Mouse (Mus musculus): ENCODE results near the gene Acsf3. TPM values are rescaled to one million over a fixed set of nuclear protein-coding genes. Genes with fewer than 3 reads are reported as not detected.

The Acsf3 gene
- total RNA-seq, 1 experiment from 2014 or later = 15.1 TPM

GRCm38 (mm10) chr8:122793375-122794174 lies 18.3 kb downstream of the Acsf3 start:
- ATAC-seq (replicated peaks in 1 of 2; ENCODE audit: insufficient read depth in 1 of 2, low FRiP score in 2 of 2, low TSS enrichment in 1 of 2, low read depth in 1 of 2, poor library complexity in 2 of 2, severe bottlenecking in 2 of 2) = no peak

DNA sequence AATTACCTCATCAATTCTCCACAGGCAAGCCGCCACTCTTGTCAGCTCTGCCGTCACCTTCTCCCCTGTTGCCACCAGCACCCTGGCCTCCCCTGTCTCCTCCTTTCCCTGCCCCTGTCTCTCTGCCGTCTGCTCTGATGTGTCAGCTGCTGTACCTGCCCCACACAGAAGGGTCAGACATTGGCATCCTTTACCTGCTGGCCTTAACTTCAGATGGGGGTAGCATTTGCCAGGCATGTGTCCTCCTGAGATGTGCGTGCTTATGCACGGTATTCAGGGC lies 18.8 kb downstream of the Acsf3 start:
- no peak for ATAC-seq (replicated peaks in 1 of 2; ENCODE audit: insufficient read depth in 1 of 2, low FRiP score in 2 of 2, low TSS enrichment in 1 of 2, low read depth in 1 of 2, poor library complexity in 2 of 2, severe bottlenecking in 2 of 2)

DNA sequence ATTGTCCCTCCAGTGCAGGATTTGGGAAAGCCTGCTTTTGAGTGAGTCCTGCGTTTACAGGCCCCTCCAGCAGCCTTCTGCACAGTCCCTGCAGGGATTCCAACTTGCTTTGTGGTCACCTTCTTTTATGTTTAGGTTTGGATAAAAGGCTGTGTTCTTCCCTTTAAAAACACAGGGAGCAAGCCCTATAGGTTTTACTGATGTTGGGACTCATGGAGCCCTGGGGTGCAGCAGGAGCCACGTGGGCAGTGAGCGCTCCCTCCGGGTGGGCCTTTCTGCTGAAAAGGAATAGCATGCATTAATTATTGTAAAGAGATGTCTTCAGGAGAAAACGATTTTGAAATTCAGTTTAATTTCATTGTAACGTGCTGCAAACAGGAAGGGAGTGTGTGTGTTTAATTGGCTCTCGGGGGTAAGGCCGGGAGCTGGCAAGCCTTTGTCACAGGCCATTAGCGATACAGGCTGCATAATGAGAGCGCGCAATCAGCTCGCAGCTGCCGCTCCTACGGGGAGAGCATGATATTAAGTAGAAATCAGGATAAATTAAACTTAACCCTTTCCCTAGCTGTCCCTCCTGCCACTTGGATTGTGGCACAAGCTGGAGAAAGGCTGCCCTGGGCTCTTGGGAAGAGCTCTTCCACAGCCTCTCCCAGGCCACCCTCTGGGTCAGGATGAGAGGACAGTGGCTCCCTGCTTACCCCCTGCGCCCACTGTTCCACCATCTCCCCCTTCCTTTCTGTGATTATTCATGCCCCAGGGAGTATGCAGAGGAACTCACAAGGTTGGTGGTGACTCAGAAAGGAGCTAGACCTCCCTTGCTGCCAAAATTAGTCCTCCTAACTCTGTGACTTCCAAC lies 28.8 kb downstream of the Acsf3 start:
- no peak for ATAC-seq (replicated peaks in 1 of 2; ENCODE audit: insufficient read depth in 1 of 2, low FRiP score in 2 of 2, low TSS enrichment in 1 of 2, low read depth in 1 of 2, poor library complexity in 2 of 2, severe bottlenecking in 2 of 2)

- ATAC-seq (replicated peaks in 1 of 2; ENCODE audit: insufficient read depth in 1 of 2, low FRiP score in 2 of 2, low TSS enrichment in 1 of 2, low read depth in 1 of 2, poor library complexity in 2 of 2, severe bottlenecking in 2 of 2) = no peak
These were observed 30.1 kb downstream of the Acsf3 start for GRCm38 (mm10) chr8:122805349-122805748.

- ATAC-seq (replicated peaks in 1 of 2; ENCODE audit: insufficient read depth in 1 of 2, low FRiP score in 2 of 2, low TSS enrichment in 1 of 2, low read depth in 1 of 2, poor library complexity in 2 of 2, severe bottlenecking in 2 of 2) = no peak
These were observed 31.8 kb downstream of the Acsf3 start for GRCm38 (mm10) chr8:122806956-122807538.

DNA sequence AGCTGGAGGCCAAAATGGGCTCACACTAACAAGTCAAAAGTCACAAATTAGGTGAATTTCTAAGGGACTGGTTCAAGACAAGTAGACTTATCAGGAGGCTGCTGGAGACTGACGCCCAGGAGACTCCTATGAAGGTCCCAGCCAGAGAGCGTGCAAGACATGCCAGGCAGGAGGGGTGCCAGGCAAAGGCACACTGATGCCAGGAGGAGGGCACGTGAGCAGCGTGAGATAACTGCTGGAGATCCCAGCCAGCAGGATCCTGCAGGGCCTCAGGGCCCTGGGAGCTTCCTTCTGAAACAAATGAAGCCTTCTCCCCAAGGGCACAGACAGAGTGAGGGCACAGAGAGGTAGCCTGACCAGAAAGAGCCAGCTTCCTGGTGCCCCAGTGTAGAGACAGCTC lies 32.6 kb downstream of the Acsf3 start:
- no peak for ATAC-seq (replicated peaks in 1 of 2; ENCODE audit: insufficient read depth in 1 of 2, low FRiP score in 2 of 2, low TSS enrichment in 1 of 2, low read depth in 1 of 2, poor library complexity in 2 of 2, severe bottlenecking in 2 of 2)

DNA sequence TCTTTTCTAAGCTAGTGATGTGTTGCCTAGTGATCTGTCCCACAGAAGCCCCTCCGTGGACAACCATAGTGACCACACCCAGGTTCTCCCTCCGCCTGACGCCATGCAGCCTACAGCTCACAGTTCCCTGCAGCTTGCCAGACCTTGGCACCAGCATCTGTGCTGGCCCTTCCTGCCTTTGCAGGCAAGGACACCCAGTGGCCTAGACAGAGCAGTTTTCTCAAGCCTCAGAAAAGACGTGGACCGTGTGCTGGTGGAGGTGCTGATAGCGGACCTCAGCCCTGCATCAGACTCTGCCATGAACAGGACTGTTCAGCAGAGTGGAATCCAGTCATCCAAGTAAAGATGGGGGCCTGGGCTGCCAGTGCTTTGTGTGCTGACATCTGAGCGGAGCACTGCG lies 35.1 kb downstream of the Acsf3 start:
- no peak for ATAC-seq (replicated peaks in 1 of 2; ENCODE audit: insufficient read depth in 1 of 2, low FRiP score in 2 of 2, low TSS enrichment in 1 of 2, low read depth in 1 of 2, poor library complexity in 2 of 2, severe bottlenecking in 2 of 2)

DNA sequence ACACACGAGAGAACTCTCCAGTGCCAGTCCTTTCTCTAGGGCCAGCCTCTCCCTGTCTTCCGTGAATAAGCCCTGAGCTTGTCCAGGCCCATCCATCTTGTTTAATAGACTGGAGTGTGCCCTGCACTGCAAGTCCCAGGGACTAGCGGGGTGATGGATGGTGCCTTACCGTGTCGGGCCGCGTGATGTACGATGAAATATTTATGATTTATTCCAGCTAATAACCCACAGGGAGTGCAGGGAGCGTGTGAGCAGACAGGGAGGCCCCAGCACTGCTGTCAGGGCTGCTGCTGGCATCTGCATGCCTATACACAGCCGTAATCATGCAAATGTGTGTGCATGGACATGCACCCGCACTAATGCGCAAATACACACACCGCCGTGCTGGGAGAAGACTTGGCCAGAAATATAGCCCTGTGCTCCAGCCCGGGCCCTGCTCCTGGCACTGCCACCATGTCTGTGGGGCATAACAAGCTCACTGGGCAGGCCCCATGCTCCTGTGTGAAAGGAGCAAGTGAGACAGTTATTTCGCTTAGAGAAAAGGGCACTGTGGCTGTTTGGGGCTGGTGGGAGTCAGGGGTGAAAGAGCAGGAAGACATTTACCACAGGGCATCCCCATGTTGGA lies 36.7 kb downstream of the Acsf3 start:
- ATAC-seq (replicated peaks in 1 of 2; ENCODE audit: insufficient read depth in 1 of 2, low FRiP score in 2 of 2, low TSS enrichment in 1 of 2, low read depth in 1 of 2, poor library complexity in 2 of 2, severe bottlenecking in 2 of 2) = no peak

DNA sequence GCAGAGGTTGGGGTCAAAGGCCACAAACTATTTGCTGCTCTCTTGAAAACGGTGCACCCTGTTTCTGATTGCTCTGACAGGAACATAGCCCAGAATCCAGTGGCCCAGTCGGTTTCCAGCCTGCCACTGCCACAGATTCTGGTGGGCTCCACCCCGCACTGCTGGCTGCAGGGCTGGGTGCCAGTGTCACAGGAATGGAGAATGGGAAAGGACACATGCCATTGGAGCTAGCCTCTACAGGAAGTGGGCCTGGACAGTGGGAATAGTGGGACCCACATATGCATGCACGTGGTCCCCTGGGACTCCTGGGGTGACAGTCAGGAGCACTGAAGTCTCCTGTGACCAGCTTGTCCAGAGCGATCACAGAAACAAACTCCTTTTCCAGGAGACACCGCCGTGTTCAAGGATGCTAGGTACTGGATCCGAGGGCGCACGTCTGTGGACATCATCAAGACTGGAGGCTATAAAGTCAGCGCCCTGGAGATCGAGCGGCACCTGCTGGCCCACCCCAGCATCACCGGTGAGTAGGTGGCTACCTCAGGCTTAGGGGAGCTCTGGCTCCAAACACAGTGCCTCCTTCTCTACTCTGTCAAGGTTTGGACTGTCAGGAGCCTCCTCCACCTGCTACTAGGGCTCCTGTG lies 37.4 kb downstream of the Acsf3 start:
- peak; percentile 34 to 56; a peak in 1 of 4 replicates for ATAC-seq (replicated peaks in 1 of 2; ENCODE audit: insufficient read depth in 1 of 2, low FRiP score in 2 of 2, low TSS enrichment in 1 of 2, low read depth in 1 of 2, poor library complexity in 2 of 2, severe bottlenecking in 2 of 2)

- ATAC-seq (replicated peaks in 1 of 2; ENCODE audit: insufficient read depth in 1 of 2, low FRiP score in 2 of 2, low TSS enrichment in 1 of 2, low read depth in 1 of 2, poor library complexity in 2 of 2, severe bottlenecking in 2 of 2) = no peak
These were observed 39.3 kb downstream of the Acsf3 start for GRCm38 (mm10) chr8:122814608-122815007.

DNA sequence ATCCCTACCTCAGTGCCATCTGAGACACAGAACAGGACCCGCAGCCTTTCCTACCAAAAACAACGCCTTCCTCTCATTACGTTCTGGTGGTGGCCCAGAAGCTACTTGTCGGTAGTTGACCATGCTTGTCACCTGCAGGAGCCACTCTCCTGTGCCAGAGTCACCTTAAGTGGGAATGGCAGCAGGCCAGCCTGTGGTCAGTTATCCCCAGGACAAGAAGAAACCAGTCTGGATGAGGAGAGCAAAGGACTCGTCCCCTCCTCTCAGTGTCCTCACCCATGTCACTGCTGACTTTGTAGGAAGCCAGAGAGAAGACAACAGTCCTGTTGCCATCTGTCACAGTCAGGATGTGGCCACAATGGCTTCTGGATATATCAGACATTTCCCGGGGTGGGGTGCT lies 41.7 kb downstream of the Acsf3 start:
- ATAC-seq (replicated peaks in 1 of 2; ENCODE audit: insufficient read depth in 1 of 2, low FRiP score in 2 of 2, low TSS enrichment in 1 of 2, low read depth in 1 of 2, poor library complexity in 2 of 2, severe bottlenecking in 2 of 2) = no peak

GRCm38 (mm10) chr8:122817724-122818496 lies 42.6 kb downstream of the Acsf3 start:
- ATAC-seq (replicated peaks in 1 of 2; ENCODE audit: insufficient read depth in 1 of 2, low FRiP score in 2 of 2, low TSS enrichment in 1 of 2, low read depth in 1 of 2, poor library complexity in 2 of 2, severe bottlenecking in 2 of 2) = no peak

- no peak for ATAC-seq (replicated peaks in 1 of 2; ENCODE audit: insufficient read depth in 1 of 2, low FRiP score in 2 of 2, low TSS enrichment in 1 of 2, low read depth in 1 of 2, poor library complexity in 2 of 2, severe bottlenecking in 2 of 2)
These were observed 44.5 kb downstream of the Acsf3 start for GRCm38 (mm10) chr8:122819776-122820175.

DNA sequence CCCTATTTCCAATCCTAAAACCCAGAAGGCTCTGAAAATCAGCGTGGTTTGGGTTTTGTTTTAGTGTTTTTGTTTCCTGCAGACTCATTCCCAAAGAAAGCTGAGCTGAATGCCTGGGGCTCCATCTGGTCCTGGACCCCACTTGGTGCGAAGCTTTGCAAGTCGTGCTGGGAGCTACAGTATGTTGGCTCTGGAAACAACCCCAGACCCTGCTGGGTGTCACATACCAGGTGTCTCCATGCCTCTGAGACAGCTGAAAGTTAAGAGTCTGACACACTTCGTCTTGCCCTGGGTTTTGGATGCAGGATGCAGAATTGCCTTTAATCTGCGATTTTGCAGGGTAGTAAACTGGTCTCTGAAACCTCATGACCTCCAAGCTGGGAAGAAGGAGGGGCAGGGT lies 49.3 kb downstream of the Acsf3 start:
- ATAC-seq (replicated peaks in 1 of 2; ENCODE audit: insufficient read depth in 1 of 2, low FRiP score in 2 of 2, low TSS enrichment in 1 of 2, low read depth in 1 of 2, poor library complexity in 2 of 2, severe bottlenecking in 2 of 2) = no peak

DNA sequence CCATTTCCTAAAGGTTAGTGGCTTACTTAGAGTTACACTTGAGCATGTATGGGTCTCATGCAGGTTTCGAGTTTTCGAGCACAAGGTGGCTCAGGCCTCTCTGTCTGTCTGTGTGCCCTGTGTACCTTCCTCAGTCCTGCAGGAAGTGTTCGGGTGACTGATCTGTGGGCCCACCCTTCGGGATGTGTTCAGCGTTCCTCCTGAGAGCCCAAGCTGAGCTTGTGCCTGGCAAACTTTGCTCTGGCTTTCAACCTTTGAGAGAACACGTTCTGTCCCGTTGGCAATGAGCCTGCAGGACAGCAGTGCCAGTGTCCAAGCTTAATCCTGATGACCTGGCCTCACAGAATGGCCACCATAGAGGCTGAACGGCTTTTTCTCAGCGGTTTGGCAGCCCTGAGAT lies 49.7 kb downstream of the Acsf3 start:
- ATAC-seq (replicated peaks in 1 of 2; ENCODE audit: insufficient read depth in 1 of 2, low FRiP score in 2 of 2, low TSS enrichment in 1 of 2, low read depth in 1 of 2, poor library complexity in 2 of 2, severe bottlenecking in 2 of 2) = no peak

GRCm38 (mm10) chr8:122825408-122825807 lies 50.1 kb downstream of the Acsf3 start:
- 0 out of 4 replicates have a peak, but pooled peaks of 1 of the 2 experiments have one; percentile 14 for ATAC-seq (replicated peaks in 1 of 2; ENCODE audit: insufficient read depth in 1 of 2, low FRiP score in 2 of 2, low TSS enrichment in 1 of 2, low read depth in 1 of 2, poor library complexity in 2 of 2, severe bottlenecking in 2 of 2)

DNA sequence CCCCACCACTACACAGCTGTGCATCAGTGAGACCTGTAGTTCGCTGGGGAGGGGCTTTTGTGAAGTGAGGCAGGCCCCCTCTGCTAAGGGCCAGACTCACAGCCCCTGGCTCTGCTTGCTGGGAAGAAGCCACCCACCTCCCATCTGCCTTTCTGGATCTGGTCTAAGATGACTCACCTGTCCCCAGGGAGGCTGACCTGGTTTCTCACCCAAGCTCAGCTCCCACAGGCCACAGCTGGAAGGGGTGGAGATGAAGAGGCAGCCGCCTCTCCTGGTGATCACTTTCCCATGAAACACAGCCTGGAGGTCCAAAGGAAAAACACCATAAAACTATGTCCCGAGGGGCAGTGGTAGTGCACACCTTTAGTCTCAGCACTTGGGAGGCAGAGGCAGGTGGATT lies 54.1 kb downstream of the Acsf3 start:
- ATAC-seq (replicated peaks in 1 of 2; ENCODE audit: insufficient read depth in 1 of 2, low FRiP score in 2 of 2, low TSS enrichment in 1 of 2, low read depth in 1 of 2, poor library complexity in 2 of 2, severe bottlenecking in 2 of 2) = no peak
